Mouse (Mus musculus): ENCODE measurements around the gene Tdg. TPM values are rescaled to one million over a fixed set of nuclear protein-coding genes. Genes with fewer than 3 reads are reported as not detected.

Gene Tdg
- polyA plus RNA-seq, 1 experiment, result 6.2 TPM

DNA sequence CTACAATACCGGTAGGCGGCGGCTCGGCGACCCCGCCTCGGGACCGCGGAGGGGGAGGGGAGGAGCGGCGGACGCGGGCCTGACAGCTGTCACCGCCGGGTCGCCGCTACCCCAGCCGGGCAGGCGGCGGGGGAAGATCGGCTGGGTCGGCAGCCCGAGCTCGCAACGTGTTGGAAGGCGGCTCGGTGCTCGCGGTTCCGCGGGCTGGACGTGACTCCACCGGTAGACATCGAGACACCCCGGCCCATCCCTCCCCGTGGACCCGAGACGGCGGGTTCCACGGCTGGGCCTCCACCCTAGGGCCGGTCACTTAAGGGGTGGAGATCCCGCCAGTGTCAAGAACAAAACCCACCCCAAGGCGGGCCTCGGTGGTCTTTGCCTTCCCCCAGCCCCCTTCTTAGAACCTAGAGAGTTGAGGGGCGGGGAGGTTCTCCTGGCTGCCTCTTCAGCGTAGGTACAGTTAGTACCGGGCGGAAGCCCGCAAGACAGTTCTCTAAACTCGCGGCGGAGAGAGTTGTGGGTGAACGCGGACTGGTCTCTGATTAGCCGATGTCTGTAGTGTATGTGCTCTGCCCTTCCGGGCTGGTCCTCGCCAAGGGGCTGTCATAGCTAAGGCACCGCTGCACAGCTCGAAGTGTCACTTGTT is 69.8 kb downstream of the Tdg start:
- Histone ChIP-seq H3K27me3 (ENCODE audit: control insufficient read depth, insufficient read depth, low read length) (no peaks in the 10 kb centered on the region), H3K36me3 (ENCODE audit: control insufficient read depth, insufficient read depth, low read length) (no peaks in the 10 kb centered on the region; the same call in 1 of the 2 replicates), H3K4me1 (ENCODE audit: control insufficient read depth, insufficient read depth, low read length) (peaks cover 5% of the 10 kb centered on the region), H3K27ac (ENCODE audit: control insufficient read depth, insufficient read depth, low read depth, low read length) (peak overlapping the region; percentile 91), H3K4me3 (ENCODE audit: control insufficient read depth, low read depth, low read length) (peak overlapping the region; percentile 90)
- TF ChIP-seq CTCF (IDR thresholded peaks at IDR 0.05; ENCODE audit: control insufficient read depth, insufficient read depth, insufficient replicate concordance, low read depth, low read length) (no peak), POLR2A (IDR thresholded peaks at IDR 0.05; ENCODE audit: control insufficient read depth, low read depth, low read length) (peak; percentile 16; the same call in 1 of the 2 replicates)

Other genes with a start within 250 kb of the Tdg start
- not detected in 2 replicates for gene Gm1553, start 137.2 kb upstream of the Tdg start, polyA plus RNA-seq (2012; rRNA removed)
- gene 1190007I07Rik, start 6.6 kb upstream of the Tdg start, polyA plus RNA-seq (2012; rRNA removed), result 9.6 and 10.5 TPM in 2 replicates
- 7.2 and 10.9 TPM in 2 replicates for gene Glt8d2, start 60.8 kb downstream of the Tdg start, polyA plus RNA-seq (2012; rRNA removed)
- gene Hcfc2, start 66.3 kb downstream of the Tdg start, polyA plus RNA-seq (2012; rRNA removed), result 62.7 and 72.3 TPM in 2 replicates
- 4.4 and 4.7 TPM in 2 replicates for gene Nfyb, start 134.3 kb downstream of the Tdg start, polyA plus RNA-seq (2012; rRNA removed)
- gene Txnrd1, start 204.1 kb downstream of the Tdg start, polyA plus RNA-seq (2012; rRNA removed), result 13.2 and 13.6 TPM in 2 replicates
- gene Eid3, start 236.8 kb downstream of the Tdg start, polyA plus RNA-seq (2012; rRNA removed), result 261 and 281 TPM in 2 replicates